Mouse (Mus musculus): ENCODE data around the gene Fkbp15. TPM values are rescaled to one million over a fixed set of nuclear protein-coding genes. Genes with fewer than 3 reads are reported as not detected.

Fkbp15 gene
- polyA plus RNA-seq, 1 experiment from 2014 or later, result 26.9 TPM

DNA sequence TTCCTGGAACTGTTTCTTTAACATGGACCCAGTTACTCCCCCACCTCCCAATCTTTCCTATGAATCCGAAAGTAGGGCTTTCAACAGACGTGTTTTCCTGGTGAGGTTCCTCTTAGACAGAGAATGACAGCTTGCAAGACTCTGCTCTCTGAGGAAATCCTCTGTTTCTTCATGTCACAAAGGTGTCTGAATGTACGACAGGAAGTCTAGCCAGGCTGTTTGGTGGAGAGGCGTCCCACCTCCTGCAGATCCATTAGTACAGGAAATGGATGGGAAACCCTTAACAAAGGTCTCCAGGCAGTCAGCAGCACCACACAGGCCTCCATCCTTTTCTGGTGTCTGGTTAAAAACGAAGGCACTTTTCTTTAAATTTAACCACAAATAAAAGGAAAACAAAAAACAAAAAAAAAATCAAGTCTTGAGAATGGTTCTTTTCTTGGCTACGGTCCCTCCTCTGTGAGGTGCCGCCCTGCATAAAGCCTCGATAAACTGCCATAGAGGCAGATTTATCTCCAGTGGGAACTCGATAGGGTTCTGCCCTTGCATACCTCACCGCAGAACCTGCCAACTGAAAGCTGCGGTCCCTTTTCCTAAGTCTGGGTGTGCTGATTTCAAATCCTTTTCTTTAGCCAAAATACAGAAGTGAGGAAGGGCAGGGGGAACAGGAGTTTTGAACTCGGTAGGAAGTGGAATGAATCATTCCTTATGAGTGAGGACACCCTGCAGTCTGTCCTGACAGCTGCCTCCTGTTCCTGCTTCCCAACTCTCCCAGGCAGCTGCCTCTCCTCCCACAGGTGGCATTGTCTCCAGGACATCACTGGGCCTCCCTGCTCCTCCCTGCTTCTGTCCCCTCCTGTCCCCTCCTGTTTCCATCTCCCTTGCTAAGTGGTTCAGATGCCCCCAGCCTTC is 73.1 kb downstream of the Fkbp15 start:
- no peak overlapping the region for H3K27ac ChIP-seq
- no peaks in the 10 kb centered on the region for H3K9me3 ChIP-seq
- H3K36me3 ChIP-seq, result no peaks in the 10 kb centered on the region
- 7% methylated on average over 12 of the region's 12 CpGs for WGBS
- peak overlapping the region; percentile 74 for H3K4me3 ChIP-seq
- H3K27me3 ChIP-seq (replicated peaks), result no peaks in the 10 kb centered on the region
- peak overlapping the region; percentile 92 for H3K4me2 ChIP-seq (replicated peaks)
- H3K4me1 ChIP-seq, result peaks cover 11% of the 10 kb centered on the region; the same call in 1 of the 2 replicates
- H3K9ac ChIP-seq, result peak overlapping the region; percentile 65
- ATAC-seq (ENCODE audit: low FRiP score, low read depth), result 0 out of 2 replicates have a peak, but pooled peaks have one; percentile 1

DNA sequence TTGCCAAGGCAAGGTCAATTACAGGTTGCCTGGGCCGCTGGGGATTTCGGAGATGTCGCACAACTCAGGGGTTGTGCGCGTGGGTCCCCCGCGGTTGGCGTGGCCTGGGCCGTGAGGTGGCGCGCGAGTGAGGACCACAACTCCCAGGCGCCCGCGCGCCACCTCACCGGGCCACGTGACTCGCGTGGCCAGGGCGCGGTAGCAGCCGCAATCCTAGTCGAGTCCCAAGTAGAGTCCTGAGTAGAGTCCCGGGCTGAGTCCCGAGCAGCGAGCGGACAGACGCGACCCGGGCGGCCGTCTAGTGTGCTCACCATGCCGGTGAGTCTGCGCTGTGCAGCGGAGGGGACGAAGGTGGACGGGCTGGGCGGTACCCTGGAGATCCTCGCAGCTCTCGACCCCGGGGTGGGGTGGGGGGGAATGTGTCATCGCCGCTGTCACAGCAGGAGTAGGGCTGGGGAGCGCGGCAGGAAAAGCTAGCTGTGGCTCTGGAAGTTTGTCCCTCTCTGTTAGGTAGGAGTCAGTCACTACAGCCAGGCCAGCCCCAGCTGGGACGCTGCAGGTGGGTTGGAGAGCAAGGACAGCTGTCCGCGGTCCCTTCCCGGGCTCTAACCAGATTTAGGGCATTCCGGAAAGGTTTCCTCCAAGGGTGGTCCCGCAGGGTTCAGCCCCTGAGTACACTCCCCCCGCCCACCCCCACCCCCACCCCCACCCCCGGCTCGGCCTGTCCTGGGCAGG is 73.9 kb downstream of the Fkbp15 start:
- Histone ChIP-seq H3K27ac (0 out of 2 replicates have a peak overlapping the region, but pooled peaks have one; percentile 15), H3K9ac (peak overlapping the region; percentile 65), H3K9me3 (no peaks in the 10 kb centered on the region), H3K4me2 (replicated peaks) (peak overlapping the region; percentile 92), H3K36me3 (no peaks in the 10 kb centered on the region), H3K4me3 (peak overlapping the region; percentile 74), H3K4me1 (peaks cover 8% of the 10 kb centered on the region; the same call in 1 of the 2 replicates), H3K27me3 (replicated peaks) (no peaks in the 10 kb centered on the region)
- peak; percentile 93 for ATAC-seq (ENCODE audit: low FRiP score, low read depth)
- WGBS, result under 1% methylated on average over 55 of the region's 55 CpGs

DNA sequence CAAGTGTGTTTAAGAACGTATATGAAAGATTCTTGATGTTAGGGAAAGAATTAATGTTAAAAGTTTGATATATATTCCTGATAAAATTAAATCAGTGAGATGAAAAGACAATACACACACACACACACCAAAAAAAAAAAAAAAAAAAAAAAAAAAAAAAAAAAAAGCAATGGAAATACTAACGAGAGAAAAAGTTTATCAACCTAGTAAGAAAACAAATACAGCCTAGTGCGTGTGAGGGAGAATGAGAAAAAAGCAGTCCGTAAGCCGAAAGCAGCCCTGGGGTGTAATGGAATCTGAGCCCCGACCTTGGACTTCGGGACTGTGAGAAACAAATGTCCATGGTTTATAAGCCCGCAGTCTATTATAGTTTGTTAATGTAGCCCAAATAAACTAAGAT is 74.8 kb downstream of the Fkbp15 start:
- no peak overlapping the region for H3K27ac ChIP-seq
- no peaks in the 10 kb centered on the region for H3K27me3 ChIP-seq (replicated peaks)
- H3K4me3 ChIP-seq, result no peak overlapping the region
- H3K36me3 ChIP-seq, result no peaks in the 10 kb centered on the region
- no peak overlapping the region for H3K9ac ChIP-seq
- peaks cover 8% of the 10 kb centered on the region; the same call in 1 of the 2 replicates for H3K4me1 ChIP-seq
- ATAC-seq (ENCODE audit: low FRiP score, low read depth), result no peak
- no peaks in the 10 kb centered on the region for H3K9me3 ChIP-seq
- WGBS, result 78% methylated on average over 8 of the region's 8 CpGs
- peak overlapping the region; percentile 92 for H3K4me2 ChIP-seq (replicated peaks)

DNA sequence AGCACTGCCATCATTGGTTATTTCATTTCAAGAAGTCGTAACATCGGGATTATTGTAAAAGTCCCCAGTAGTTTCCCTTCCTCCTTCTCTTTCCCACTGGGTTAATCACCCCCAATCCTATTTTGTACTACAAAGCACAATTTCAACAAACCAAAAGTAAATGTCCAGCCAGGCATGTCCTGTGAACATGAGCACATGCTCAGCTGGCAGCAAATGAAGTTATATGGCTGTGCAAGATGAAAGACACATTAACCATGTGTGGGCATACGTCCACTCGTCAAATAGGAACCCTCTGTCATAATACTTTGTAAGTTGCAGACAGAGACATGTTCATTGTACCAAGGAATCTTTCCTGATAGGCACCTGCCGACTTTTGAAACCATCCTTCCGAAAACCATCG is 77.4 kb downstream of the Fkbp15 start:
- no peaks in the 10 kb centered on the region for H3K27me3 ChIP-seq (replicated peaks)
- ATAC-seq (ENCODE audit: low FRiP score, low read depth), result no peak
- WGBS, result 89% methylated on average over 7 of the region's 7 CpGs

DNA sequence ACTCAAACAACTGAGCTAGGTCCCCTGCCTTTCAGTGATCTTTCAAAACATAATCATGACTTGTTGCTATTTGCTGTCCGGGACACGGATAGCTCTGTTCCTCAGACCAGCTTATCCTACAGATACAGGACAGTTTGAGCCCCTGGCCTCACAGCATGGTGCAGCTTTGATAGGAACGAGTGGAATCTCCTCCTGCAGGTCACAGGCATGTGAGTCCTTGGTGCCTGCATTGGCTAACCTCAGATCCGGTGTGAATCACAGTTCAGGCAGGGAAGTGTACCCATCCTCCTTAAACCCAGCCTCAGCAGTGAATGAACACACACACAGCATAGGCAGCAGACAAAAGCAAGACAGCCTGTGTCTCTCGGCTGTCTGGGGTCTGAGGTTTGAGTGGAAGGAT is 79.0 kb downstream of the Fkbp15 start:
- WGBS, result 66% methylated on average over 5 of the region's 5 CpGs
- no peak overlapping the region for H3K9ac ChIP-seq

More for the DNA sequence above, 77.4 kb downstream of the Fkbp15 start:
- Histone ChIP-seq H3K9me3 (no peaks in the 10 kb centered on the region), H3K9ac (no peak overlapping the region), H3K4me3 (no peak overlapping the region), H3K36me3 (no peaks in the 10 kb centered on the region), H3K27ac (no peak overlapping the region), H3K4me2 (replicated peaks) (no peak overlapping the region), H3K4me1 (peaks cover 7% of the 10 kb centered on the region; the same call in 1 of the 2 replicates)

DNA sequence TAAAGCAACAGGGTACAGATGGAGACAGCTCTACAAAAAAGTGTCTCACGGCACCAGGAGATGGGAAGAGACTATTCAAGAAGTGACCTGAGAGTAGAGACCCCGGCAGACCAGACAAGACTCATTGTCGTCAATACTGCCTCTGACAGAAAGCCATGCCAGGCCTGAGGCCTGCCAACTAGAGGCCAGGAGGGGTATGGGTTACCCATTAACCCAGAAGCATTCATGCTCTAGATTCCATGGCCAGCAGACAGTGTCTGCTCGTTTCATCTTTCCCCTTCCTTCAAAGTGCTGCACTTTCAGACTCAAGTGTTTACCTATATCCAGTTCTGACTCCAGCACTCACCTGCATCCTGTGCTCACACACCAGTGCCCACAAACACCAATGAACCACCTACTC is 82.3 kb downstream of the Fkbp15 start:
- Histone ChIP-seq H3K4me1 (0 out of 2 replicates have a peak, but pooled peaks cover 8% of the 10 kb centered on the region), H3K4me3 (no peak overlapping the region), H3K27ac (no peak overlapping the region), H3K9ac (no peak overlapping the region), H3K36me3 (no peaks in the 10 kb centered on the region), H3K4me2 (replicated peaks) (no peak overlapping the region), H3K27me3 (replicated peaks) (no peaks in the 10 kb centered on the region), H3K9me3 (no peaks in the 10 kb centered on the region)
- ATAC-seq (ENCODE audit: low FRiP score, low read depth), result no peak
- 48% methylated on average over 4 of the region's 4 CpGs for WGBS

More for the DNA sequence above, 79.0 kb downstream of the Fkbp15 start:
- H3K36me3 ChIP-seq, result no peaks in the 10 kb centered on the region
- no peak overlapping the region for H3K4me3 ChIP-seq
- H3K4me1 ChIP-seq, result no peaks in the 10 kb centered on the region
- H3K27me3 ChIP-seq (replicated peaks), result no peaks in the 10 kb centered on the region
- H3K4me2 ChIP-seq (replicated peaks), result no peak overlapping the region
- no peaks in the 10 kb centered on the region for H3K9me3 ChIP-seq
- no peak for ATAC-seq (ENCODE audit: low FRiP score, low read depth)
- H3K27ac ChIP-seq, result no peak overlapping the region

DNA sequence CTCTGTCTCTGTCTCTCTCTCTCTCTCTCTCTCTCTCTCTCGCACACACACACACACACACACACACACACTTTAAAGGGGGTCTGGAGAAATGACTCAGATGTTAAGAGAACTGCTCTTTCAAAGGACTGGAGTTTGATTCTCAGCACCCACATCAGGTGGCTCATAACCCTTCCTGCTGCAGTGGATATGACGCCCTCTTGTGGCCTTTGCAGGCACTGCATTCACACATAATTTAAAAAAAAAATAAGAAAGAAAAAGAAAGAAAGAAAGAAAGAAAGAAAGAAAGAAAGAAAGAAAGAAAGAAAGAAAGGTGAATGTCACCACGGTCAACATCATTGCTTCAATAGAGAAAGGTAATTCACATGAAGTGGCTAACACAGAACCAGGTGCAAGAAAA is 83.1 kb downstream of the Fkbp15 start:
- H3K9me3 ChIP-seq, result no peaks in the 10 kb centered on the region
- no peaks in the 10 kb centered on the region for H3K27me3 ChIP-seq (replicated peaks)
- H3K9ac ChIP-seq, result no peak overlapping the region
- H3K4me3 ChIP-seq, result no peak overlapping the region
- no peak for ATAC-seq (ENCODE audit: low FRiP score, low read depth)
- WGBS, result 68% methylated on average over 3 of the region's 3 CpGs
- no peaks in the 10 kb centered on the region for H3K36me3 ChIP-seq
- no peak overlapping the region for H3K4me2 ChIP-seq (replicated peaks)
- no peak overlapping the region for H3K27ac ChIP-seq
- 0 out of 2 replicates have a peak, but pooled peaks cover 8% of the 10 kb centered on the region for H3K4me1 ChIP-seq

DNA sequence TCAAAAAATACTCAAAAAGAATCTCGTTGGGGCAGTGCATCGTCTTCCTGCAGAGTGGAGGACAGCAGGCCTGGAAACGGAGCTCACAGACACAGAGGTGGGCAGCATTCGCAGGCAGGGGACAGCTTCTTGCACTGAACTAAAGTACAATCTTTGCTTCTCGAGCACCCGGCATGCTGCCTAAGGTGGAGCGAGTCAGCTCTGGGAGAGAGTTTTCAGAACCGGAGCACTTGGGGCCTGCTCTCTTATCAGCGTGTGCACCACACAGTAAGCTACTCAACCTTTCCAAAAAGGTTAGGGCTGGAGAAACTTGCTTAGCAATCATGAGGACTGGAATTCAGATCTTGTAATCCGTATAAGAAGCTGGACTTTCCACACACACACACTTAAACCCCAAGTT is 83.7 kb downstream of the Fkbp15 start:
- Histone ChIP-seq H3K9ac (no peak overlapping the region), H3K27me3 (replicated peaks) (no peaks in the 10 kb centered on the region), H3K4me2 (replicated peaks) (no peak overlapping the region), H3K4me1 (0 out of 2 replicates have a peak, but pooled peaks cover 8% of the 10 kb centered on the region), H3K9me3 (no peaks in the 10 kb centered on the region), H3K27ac (no peak overlapping the region), H3K36me3 (no peaks in the 10 kb centered on the region), H3K4me3 (no peak overlapping the region)
- WGBS, result 92% methylated on average over 10 of the region's 10 CpGs
- no peak for ATAC-seq (ENCODE audit: low FRiP score, low read depth)

DNA sequence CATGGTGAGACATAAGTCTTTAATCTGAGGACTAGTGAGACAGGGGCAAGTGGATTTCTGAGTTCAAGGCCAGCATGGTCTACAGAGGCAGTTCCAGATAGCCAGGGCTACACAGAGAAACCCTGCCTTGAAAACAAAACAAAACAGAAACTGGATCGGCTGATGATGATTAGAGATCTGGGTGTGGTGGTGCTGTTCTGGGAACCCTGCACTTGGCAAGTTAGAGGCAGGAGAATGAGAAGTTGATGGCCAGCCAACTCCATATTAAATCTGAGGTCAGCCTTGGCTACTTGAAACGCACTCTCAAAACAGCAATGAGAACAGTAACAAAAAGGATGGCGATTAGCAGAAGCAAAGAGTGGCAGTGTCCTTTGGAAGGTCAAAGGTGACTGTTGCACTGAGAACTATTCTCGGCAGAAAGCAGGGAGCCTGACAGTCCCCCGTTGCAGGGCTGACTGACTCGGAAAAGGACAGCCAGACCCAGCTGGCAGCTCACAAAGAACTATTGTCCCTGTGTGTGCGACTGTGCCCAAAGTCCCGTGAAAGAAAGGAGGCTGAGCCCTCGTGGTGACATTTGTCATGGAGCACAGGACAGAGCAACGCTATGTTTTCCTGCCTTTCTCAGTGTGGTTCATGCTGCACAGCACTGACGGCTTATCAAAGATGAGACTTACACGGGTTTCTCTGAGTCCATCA is 85.4 kb downstream of the Fkbp15 start:
- peak; percentile 93 for ATAC-seq (ENCODE audit: low FRiP score, low read depth)
- Histone ChIP-seq H3K9ac (no peak overlapping the region), H3K4me1 (0 out of 2 replicates have a peak, but pooled peaks cover 8% of the 10 kb centered on the region), H3K4me2 (replicated peaks) (peak overlapping the region; percentile 27), H3K4me3 (no peak overlapping the region; the same call in 1 of the 2 replicates), H3K9me3 (no peaks in the 10 kb centered on the region), H3K27me3 (replicated peaks) (no peaks in the 10 kb centered on the region), H3K27ac (no peak overlapping the region), H3K36me3 (no peaks in the 10 kb centered on the region)
- WGBS, result 12% methylated on average over 12 of the region's 12 CpGs

DNA sequence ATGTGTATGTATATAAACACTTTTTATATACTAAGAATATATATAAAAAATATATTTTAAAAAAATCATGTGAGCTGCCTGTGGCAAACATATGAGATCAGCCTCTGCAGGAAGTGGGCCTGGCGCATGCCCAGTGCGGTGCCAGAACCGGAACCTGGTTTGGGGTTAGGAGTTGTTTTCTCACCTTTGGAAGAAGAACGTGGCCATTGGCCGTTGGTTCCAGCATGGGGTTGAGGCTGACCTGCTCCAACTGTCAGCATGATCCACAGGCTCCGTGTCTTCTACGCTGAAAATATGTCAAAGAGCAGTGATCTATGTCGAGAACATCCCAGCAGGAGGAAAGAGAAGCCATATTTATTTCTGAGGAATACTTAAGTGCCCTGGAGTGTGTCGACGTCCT is 86.4 kb downstream of the Fkbp15 start:
- Histone ChIP-seq H3K4me2 (replicated peaks) (no peak overlapping the region), H3K9ac (no peak overlapping the region), H3K4me1 (0 out of 2 replicates have a peak, but pooled peaks cover 8% of the 10 kb centered on the region), H3K36me3 (no peaks in the 10 kb centered on the region), H3K4me3 (no peak overlapping the region), H3K27me3 (replicated peaks) (no peaks in the 10 kb centered on the region), H3K9me3 (no peaks in the 10 kb centered on the region), H3K27ac (no peak overlapping the region)
- no peak for ATAC-seq (ENCODE audit: low FRiP score, low read depth)
- WGBS, result 85% methylated on average over 10 of the region's 10 CpGs

DNA sequence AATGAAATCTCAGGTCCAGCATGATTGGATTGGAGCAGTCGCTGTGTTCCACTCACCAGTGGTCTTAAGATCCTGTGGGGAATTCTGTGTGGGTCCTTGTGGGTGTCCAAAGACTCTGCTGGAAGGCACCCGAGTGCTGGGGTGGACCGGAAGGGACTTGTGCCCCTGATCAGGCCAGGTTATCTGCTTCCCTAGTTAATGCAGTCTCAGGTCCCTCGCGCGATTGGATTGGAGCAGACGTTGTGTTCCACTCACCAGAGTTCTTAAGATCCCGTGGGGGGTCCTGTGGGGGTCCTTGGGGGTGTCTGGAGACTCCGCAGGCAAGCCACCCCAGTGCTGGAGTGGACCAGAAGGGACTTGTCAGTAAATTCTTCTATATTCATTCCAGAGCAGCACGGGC is 87.7 kb downstream of the Fkbp15 start:
- no peaks in the 10 kb centered on the region for H3K36me3 ChIP-seq
- H3K4me1 ChIP-seq, result 0 out of 2 replicates have a peak, but pooled peaks cover 8% of the 10 kb centered on the region
- ATAC-seq (ENCODE audit: low FRiP score, low read depth), result no peak
- no peak overlapping the region for H3K4me2 ChIP-seq (replicated peaks)
- no peak overlapping the region for H3K9ac ChIP-seq
- H3K27me3 ChIP-seq (replicated peaks), result no peaks in the 10 kb centered on the region
- WGBS, result 91% methylated on average over 10 of the region's 10 CpGs
- no peak overlapping the region for H3K4me3 ChIP-seq
- H3K9me3 ChIP-seq, result no peaks in the 10 kb centered on the region
- H3K27ac ChIP-seq, result no peak overlapping the region

DNA sequence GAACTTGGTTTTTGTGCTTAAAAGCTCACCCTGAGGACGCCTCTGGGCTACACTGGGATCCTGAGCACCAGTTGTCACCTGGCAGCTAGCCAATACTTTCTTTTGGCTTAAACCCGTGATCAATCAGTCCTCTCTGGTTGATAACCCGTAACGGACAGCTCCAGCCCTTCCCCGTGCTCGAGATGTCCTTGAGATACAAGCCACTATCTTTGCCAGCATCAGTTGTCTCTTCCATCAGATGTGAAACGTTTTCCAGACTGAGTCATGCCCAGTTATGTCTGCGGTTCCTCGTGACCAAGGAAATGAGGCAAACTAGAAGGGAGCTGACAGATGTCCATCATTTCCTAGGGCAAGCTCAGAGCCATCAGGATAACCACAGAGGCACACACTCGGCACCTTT is 93.2 kb downstream of the Fkbp15 start:
- Histone ChIP-seq H3K9ac (no peak overlapping the region), H3K9me3 (no peaks in the 10 kb centered on the region), H3K27me3 (replicated peaks) (no peaks in the 10 kb centered on the region), H3K4me3 (no peak overlapping the region), H3K27ac (no peak overlapping the region), H3K4me1 (no peaks in the 10 kb centered on the region), H3K36me3 (no peaks in the 10 kb centered on the region), H3K4me2 (replicated peaks) (no peak overlapping the region)
- WGBS, result 84% methylated on average over 10 of the region's 10 CpGs
- ATAC-seq (ENCODE audit: low FRiP score, low read depth), result no peak

All from neural tube, embryonic 12.5 days (tissue).